Mouse (Mus musculus) lung, adult 2 months (tissue): ENCODE measurements around the gene Specc1. TPM values are rescaled to one million over a fixed set of nuclear protein-coding genes. Genes with fewer than 3 reads are reported as not detected.

ENCODE experiments used
- DNase-seq: peaks from one replicate; pipeline ENCODE4 v3.0.0; 2022
- H3K4me1 ChIP-seq: fragments of 200-500 bp; 2 replicates; pipeline ENCODE4 v1.6.1; 2011; ENCODE audit warnings: low read length; ENCODE audit not compliant: control insufficient read depth, insufficient read depth
- H3K4me3 ChIP-seq: fragments of 200-500 bp; replicated peaks from 2 replicates; pipeline ENCODE3; 2011; ENCODE audit warnings: low read depth, mild to moderate bottlenecking, control low read depth, low read length; ENCODE audit errors: extremely low read depth
- CTCF ChIP-seq: fragments of 200-500 bp; IDR thresholded peaks from 2 replicates; pipeline ENCODE4 v1.5.1; 2011; ENCODE audit warnings: mild to moderate bottlenecking, low read length, control low read depth; ENCODE audit not compliant: insufficient read depth
- POLR2A ChIP-seq: fragments of 200-500 bp; IDR thresholded peaks from 2 replicates; pipeline ENCODE4 v1.6.1; 2011; ENCODE audit warnings: low read depth, mild to moderate bottlenecking, control low read depth, low read length, borderline replicate concordance; ENCODE audit errors: extremely low read depth
- WGBS: fragments of 180-500 bp; shearing (Covaris S2); methylation state at CpG from one replicate; pipeline ENCODE4 v1.1.7; 2018; 5-methylcytosine and 5-hydroxymethylcytosine counted together
- polyA plus RNA-seq: library from polyadenylated mRNA; depleted of rRNA; stranded (reverse); fragments of >200 nt; gene quantifications from 2 replicates; pipeline ENCODE4 v1.2.3, GENCODE M21; 2012; rRNA removed

The Specc1 gene
- polyA plus RNA-seq, 1 experiment: 12.2 TPM

DNA sequence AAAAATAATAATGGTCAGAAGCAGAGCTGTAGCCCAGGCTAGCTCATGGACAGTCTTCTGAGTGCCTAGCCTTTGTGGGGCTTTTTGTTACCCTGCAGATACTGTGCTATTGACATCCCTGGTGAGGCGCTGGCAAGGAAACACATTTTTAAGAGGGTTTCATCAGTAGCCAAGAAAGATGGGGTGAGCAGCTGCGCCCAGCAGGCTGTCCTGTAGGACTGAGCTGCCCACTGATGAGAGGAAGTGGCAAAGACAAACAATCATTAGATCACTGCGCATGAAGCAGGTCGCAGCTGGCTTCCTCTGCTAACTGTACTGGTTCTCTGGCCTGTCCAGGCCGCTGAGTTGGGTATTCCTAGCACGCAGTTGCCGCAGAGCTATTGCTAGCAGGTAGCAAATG is 307.0 kb downstream of the Specc1 start:
- 47% methylated on average over 7 of the region's 7 CpGs for WGBS
- Histone ChIP-seq H3K4me3 (no peak overlapping the region), H3K4me1 (0 out of 2 replicates have a peak, but pooled peaks cover 3% of the 10 kb centered on the region)
- DNase-seq: no peak
- no peak for TF ChIP-seq CTCF
- no peak for TF ChIP-seq POLR2A

DNA sequence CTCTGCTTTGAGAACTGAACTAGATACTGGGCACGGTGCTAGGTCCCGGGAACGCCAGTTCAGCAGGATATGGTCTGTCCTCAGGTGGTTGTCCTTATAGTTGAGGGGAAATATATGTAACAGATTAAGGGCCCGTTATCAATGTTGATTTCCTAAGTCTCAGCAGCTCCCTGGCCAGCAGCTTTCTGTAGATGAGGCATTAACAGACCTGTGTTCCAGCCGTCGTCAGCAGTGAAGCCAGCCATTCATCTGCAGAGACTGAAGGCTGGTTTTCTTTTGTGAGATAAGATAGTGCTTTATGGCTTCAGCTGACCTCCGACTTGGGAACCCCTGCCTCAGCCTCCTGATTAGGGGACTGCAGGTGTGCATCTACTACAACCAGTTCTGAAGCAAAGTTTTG is 307.5 kb downstream of the Specc1 start:
- TF ChIP-seq POLR2A: no peak
- TF ChIP-seq CTCF: no peak

DNA sequence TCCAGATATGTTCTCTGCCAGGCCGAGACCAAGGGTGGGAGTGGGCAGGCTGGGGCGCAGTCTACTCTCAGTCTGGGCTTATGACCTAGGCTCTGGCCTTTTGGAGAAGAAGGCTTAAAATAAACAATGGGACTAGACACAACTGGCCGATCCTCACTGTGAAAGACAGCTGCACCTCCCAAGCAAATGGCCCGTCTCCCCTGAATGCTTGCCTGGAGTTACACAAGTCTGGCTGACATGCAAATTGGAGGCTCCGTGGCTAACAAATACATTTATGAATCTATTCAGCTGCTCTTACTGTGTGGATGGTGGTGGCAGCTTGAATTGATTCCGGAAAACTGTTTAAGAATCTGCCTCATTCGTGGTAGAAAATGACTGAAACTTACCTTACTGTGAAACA is 309.1 kb downstream of the Specc1 start:
- WGBS: 73% methylated on average over 7 of the region's 7 CpGs
- TF ChIP-seq CTCF (no peak), POLR2A (no peak)
- Histone ChIP-seq H3K4me1 (no peaks in the 10 kb centered on the region), H3K4me3 (no peak overlapping the region)
- DNase-seq: no peak

More for the DNA sequence above, 307.5 kb downstream of the Specc1 start:
- Histone ChIP-seq H3K4me1 (0 out of 2 replicates have a peak, but pooled peaks cover 3% of the 10 kb centered on the region), H3K4me3 (no peak overlapping the region)
- no peak for DNase-seq
- 64% methylated on average over 7 of the region's 7 CpGs for WGBS

- no peak for TF ChIP-seq POLR2A
- no peak for TF ChIP-seq CTCF
- Histone ChIP-seq H3K4me3 (no peak overlapping the region), H3K4me1 (no peaks in the 10 kb centered on the region)
- WGBS: 72% methylated on average over 17 of the region's 17 CpGs
- DNase-seq: no peak
Measured at GRCm38 (mm10) chr11:62266466-62267214, 310.1 kb downstream of the Specc1 start.

GRCm38 (mm10) chr11:62268381-62268780 is 311.8 kb downstream of the Specc1 start:
- WGBS: 67% methylated on average over 8 of the region's 8 CpGs
- no peaks in the 10 kb centered on the region for H3K4me1 ChIP-seq
- H3K4me3 ChIP-seq: no peak overlapping the region
- no peak for DNase-seq
- TF ChIP-seq POLR2A (no peak), CTCF (no peak)

- WGBS: 82% methylated on average over 12 of the region's 12 CpGs
Measured at GRCm38 (mm10) chr11:62269097-62269496, 312.5 kb downstream of the Specc1 start.

DNA sequence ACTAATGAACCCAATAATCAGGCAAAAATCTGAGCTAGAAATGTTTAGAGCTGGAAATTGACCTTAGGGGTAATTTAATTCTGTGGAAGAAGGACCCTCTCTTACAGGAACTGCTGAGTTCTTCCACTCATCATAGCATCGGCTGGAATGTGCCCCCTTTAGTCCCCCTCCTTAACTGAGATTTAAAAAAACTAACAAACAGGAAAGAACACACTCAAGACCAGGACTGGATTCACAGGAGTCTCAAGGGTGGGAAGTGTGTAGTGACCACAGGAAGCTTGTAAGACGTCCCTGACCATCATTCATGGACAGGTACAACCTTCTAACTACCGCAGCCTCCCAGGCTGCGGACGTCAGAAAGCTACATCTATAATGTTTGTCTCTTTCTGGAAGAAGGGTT is 314.3 kb downstream of the Specc1 start:
- DNase-seq: no peak
- no peak overlapping the region for H3K4me3 ChIP-seq
- 64% methylated on average over 5 of the region's 5 CpGs for WGBS
- no peaks in the 10 kb centered on the region for H3K4me1 ChIP-seq
- TF ChIP-seq CTCF (no peak), POLR2A (no peak)

More at GRCm38 (mm10) chr11:62269097-62269496, 312.5 kb downstream of the Specc1 start:
- DNase-seq: no peak
- no peaks in the 10 kb centered on the region for H3K4me1 ChIP-seq
- no peak for TF ChIP-seq CTCF
- TF ChIP-seq POLR2A: no peak
- H3K4me3 ChIP-seq: no peak overlapping the region

Other genes with a start within 250 kb of the Specc1 start
- 0.06 TPM in 1 of 2 replicates, not detected in the other for gene Slc5a10, start 235.9 kb upstream of the Specc1 start, polyA plus RNA-seq
- 10.7 and 14.2 TPM in 2 replicates for gene Prpsap2, start 194.7 kb upstream of the Specc1 start, polyA plus RNA-seq
- gene Ulk2, start 101.7 kb upstream of the Specc1 start, polyA plus RNA-seq: 60.4 and 73.2 TPM in 2 replicates
- gene Akap10, start 26.5 kb upstream of the Specc1 start, polyA plus RNA-seq: 8.7 and 12.3 TPM in 2 replicates